Mouse (Mus musculus): Measurements from ENCODE around the gene Stx12.

The Stx12 gene

GRCm38 (mm10) chr4:132864856-132865255 lies 19.5 kb downstream of the Stx12 start:
- no peak for DNase-seq (ENCODE audit: low read depth, low spot score)

GRCm38 (mm10) chr4:132863012-132863411 lies 21.3 kb downstream of the Stx12 start:
- DNase-seq (ENCODE audit: low read depth, low spot score) = no peak

- DNase-seq (ENCODE audit: low read depth, low spot score) = no peak
Observed at GRCm38 (mm10) chr4:132860880-132861279, 23.4 kb downstream of the Stx12 start.

- no peak for DNase-seq (ENCODE audit: low read depth, low spot score)
Observed at GRCm38 (mm10) chr4:132843705-132844071, 40.6 kb downstream of the Stx12 start.

GRCm38 (mm10) chr4:132842970-132843704 lies 41.2 kb downstream of the Stx12 start, which contains the start of gene Ppp1r8:
Gene Ppp1r8, minus strand, starts transcription at chr4:132843169.
- peak; percentile 97 for DNase-seq (ENCODE audit: low read depth, low spot score)

- peak; percentile 74 for DNase-seq (ENCODE audit: low read depth, low spot score)
Observed at GRCm38 (mm10) chr4:132842281-132842906, 41.9 kb downstream of the Stx12 start.

- peak; percentile 70 for DNase-seq (ENCODE audit: low read depth, low spot score)
Observed at GRCm38 (mm10) chr4:132841493-132841892, 42.8 kb downstream of the Stx12 start.

GRCm38 (mm10) chr4:132823614-132824366 lies 60.5 kb downstream of the Stx12 start:
- peak; percentile 87 for DNase-seq (ENCODE audit: low read depth, low spot score)

- no peak for DNase-seq (ENCODE audit: low read depth, low spot score)
Observed at GRCm38 (mm10) chr4:132818442-132818841, 65.9 kb downstream of the Stx12 start.

GRCm38 (mm10) chr4:132816855-132817254 lies 67.5 kb downstream of the Stx12 start:
- DNase-seq (ENCODE audit: low read depth, low spot score) = no peak

- no peak for DNase-seq (ENCODE audit: low read depth, low spot score)
Observed at GRCm38 (mm10) chr4:132816404-132816803, 67.9 kb downstream of the Stx12 start.

GRCm38 (mm10) chr4:132809621-132810020 lies 74.7 kb downstream of the Stx12 start:
- no peak for DNase-seq (ENCODE audit: low read depth, low spot score)

GRCm38 (mm10) chr4:132807771-132808641 lies 76.3 kb downstream of the Stx12 start:
- DNase-seq (ENCODE audit: low read depth, low spot score) = peak; percentile 90

GRCm38 (mm10) chr4:132806620-132807191 lies 77.6 kb downstream of the Stx12 start:
- no peak for DNase-seq (ENCODE audit: low read depth, low spot score)

- peak; percentile 35 for DNase-seq (ENCODE audit: low read depth, low spot score)
Observed at GRCm38 (mm10) chr4:132805599-132806197, 78.6 kb downstream of the Stx12 start.

GRCm38 (mm10) chr4:132805146-132805545 lies 79.2 kb downstream of the Stx12 start:
- peak; percentile 72 for DNase-seq (ENCODE audit: low read depth, low spot score)

GRCm38 (mm10) chr4:132804331-132804730 lies 80.0 kb downstream of the Stx12 start:
- DNase-seq (ENCODE audit: low read depth, low spot score) = peak; percentile 90

GRCm38 (mm10) chr4:132803876-132804275 lies 80.4 kb downstream of the Stx12 start:
- peak; percentile 56 for DNase-seq (ENCODE audit: low read depth, low spot score)

All from A20 (cell line).